Mouse (Mus musculus) stomach, embryonic 15.5 days (tissue): ENCODE data around the gene Dll3. TPM values are rescaled to one million over a fixed set of nuclear protein-coding genes. Genes with fewer than 3 reads are reported as not detected.

Source experiments
- ATAC-seq: fragments of 200-750 bp; cut with Nextera tagmentation; 2 replicates; pipeline ENCODE4 v1.8.0; 2017; ENCODE audit warnings: low read depth, moderate number of reproducible peaks, moderate TSS enrichment; ENCODE audit not compliant: insufficient read depth, low FRiP score
- H3K27ac ChIP-seq: fragments of 300-500 bp; sonication (generic); 2 replicates; pipeline ENCODE4 v1.5.1; 2015; ENCODE audit warnings: mild to moderate bottlenecking, inconsistent platforms
- H3K27me3 ChIP-seq: fragments of 300-500 bp; sonication (generic); replicated peaks from 2 replicates; pipeline ENCODE4 v1.6.1; 2015; ENCODE audit warnings: inconsistent platforms
- H3K36me3 ChIP-seq: fragments of 300-500 bp; sonication (generic); 2 replicates; pipeline ENCODE4 v1.6.1; 2015; ENCODE audit warnings: inconsistent platforms
- H3K4me1 ChIP-seq: fragments of 300-500 bp; sonication (generic); 2 replicates; pipeline ENCODE4 v1.6.1; 2015; ENCODE audit warnings: inconsistent platforms
- H3K4me2 ChIP-seq: fragments of 300-500 bp; sonication (generic); 2 replicates; pipeline ENCODE4 v1.6.1; 2015; ENCODE audit warnings: mild to moderate bottlenecking, inconsistent platforms
- H3K4me3 ChIP-seq: fragments of 300-500 bp; sonication (generic); replicated peaks from 2 replicates; pipeline ENCODE4 v1.5.1; 2015; ENCODE audit warnings: inconsistent platforms
- H3K9ac ChIP-seq: fragments of 300-500 bp; sonication (generic); 2 replicates; pipeline ENCODE4 v1.6.1; 2015; ENCODE audit warnings: inconsistent platforms
- H3K9me3 ChIP-seq: fragments of 300-500 bp; sonication (generic); 2 replicates; pipeline ENCODE4 v1.6.1; 2016; ENCODE audit warnings: inconsistent platforms
- WGBS: fragments of 180-500 bp; shearing (Covaris S2); methylation state at CpG from one replicate; pipeline ENCODE4 v1.1.7; 2015; 5-methylcytosine and 5-hydroxymethylcytosine counted together
- polyA plus RNA-seq: library from polyadenylated mRNA; unstranded; fragments of >200 nt; fragmentation: Nextera tagmentation; extraction: Ambion mirVana; gene quantifications from 2 replicates; pipeline ENCODE4 v1.2.1, GENCODE M21; 2015

The Dll3 gene
- polyA plus RNA-seq, 1 experiment from 2014 or later: 3.9 TPM

DNA sequence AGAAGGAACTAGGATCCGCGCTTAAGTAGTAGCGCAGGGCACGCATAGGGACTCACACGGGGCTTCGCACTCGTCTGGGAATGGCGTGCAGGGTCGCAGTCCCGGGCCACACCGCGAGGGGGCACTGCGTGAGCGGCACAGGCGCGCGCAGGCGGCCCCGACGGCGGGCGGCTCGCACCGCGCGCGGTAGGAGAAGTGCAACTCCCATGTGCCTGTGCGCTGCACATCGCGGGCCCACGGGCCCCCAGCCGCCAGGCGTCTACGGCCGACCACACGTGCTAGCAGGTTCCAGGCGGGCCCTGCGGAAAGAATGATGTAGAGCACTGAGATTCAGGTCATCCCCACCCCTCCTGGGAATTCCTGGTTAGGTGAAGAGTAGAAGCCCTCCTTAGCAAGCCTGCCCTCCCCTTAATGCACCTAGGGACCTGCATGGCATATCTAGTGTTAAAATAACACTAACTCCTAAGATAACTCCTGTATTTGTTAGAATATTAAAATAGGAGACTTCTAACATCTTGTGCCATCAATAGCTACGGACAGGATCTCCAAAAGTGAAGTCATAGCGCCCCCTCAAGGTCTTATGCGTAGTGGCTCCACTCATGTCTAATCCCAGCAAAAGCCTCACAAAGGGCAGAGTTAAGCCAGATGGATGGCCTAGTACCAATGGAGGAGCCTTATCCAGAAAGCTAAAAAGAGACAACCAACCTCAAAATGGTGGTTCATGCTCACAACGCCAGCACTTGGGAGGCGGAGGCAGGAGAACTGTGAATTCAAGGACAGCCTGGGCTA, 3.0 kb downstream of the Dll3 start:
- Histone ChIP-seq H3K9ac (no peak overlapping the region), H3K4me3 (0 out of 2 replicates have a peak overlapping the region, but pooled peaks have one; percentile 13), H3K27me3 (peaks cover 65% of the 10 kb centered on the region), H3K36me3 (no peaks in the 10 kb centered on the region), H3K27ac (no peak overlapping the region), H3K4me1 (peaks cover 24% of the 10 kb centered on the region; the same call in 1 of the 2 replicates), H3K9me3 (no peaks in the 10 kb centered on the region), H3K4me2 (peak overlapping the region; percentile 33)
- ATAC-seq: no peak
- 21% methylated on average over 43 of the region's 43 CpGs for WGBS

DNA sequence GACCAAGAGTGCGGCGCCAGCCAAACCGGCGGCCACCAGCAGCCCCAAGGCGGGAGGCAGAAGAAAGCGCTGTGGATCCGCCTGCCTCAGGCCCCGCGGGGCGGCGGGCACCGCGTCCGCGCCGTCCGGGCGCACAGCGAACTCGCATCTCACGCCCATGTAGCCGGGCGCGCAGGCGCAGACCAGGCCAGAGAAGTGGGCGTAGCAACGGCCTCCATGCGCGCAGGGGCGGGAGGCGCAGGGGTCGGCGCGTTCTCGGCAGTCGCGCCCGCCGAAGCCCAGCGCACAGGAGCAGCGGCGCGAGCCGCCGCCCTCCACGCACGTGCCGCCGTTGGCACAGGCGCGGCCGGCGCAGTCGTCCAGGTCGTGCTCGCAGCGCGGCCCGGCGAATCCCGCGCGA, 7.6 kb downstream of the Dll3 start:
- Histone ChIP-seq H3K27ac (no peak overlapping the region), H3K4me2 (peak overlapping the region; percentile 80), H3K4me1 (peaks cover 21% of the 10 kb centered on the region), H3K9ac (no peak overlapping the region; the same call in 1 of the 2 replicates), H3K36me3 (no peaks in the 10 kb centered on the region), H3K4me3 (peak overlapping the region; percentile 47), H3K27me3 (peaks cover 79% of the 10 kb centered on the region), H3K9me3 (no peaks in the 10 kb centered on the region)
- WGBS: 4% methylated on average over 63 of the region's 63 CpGs
- peak; percentile 56 for ATAC-seq

DNA sequence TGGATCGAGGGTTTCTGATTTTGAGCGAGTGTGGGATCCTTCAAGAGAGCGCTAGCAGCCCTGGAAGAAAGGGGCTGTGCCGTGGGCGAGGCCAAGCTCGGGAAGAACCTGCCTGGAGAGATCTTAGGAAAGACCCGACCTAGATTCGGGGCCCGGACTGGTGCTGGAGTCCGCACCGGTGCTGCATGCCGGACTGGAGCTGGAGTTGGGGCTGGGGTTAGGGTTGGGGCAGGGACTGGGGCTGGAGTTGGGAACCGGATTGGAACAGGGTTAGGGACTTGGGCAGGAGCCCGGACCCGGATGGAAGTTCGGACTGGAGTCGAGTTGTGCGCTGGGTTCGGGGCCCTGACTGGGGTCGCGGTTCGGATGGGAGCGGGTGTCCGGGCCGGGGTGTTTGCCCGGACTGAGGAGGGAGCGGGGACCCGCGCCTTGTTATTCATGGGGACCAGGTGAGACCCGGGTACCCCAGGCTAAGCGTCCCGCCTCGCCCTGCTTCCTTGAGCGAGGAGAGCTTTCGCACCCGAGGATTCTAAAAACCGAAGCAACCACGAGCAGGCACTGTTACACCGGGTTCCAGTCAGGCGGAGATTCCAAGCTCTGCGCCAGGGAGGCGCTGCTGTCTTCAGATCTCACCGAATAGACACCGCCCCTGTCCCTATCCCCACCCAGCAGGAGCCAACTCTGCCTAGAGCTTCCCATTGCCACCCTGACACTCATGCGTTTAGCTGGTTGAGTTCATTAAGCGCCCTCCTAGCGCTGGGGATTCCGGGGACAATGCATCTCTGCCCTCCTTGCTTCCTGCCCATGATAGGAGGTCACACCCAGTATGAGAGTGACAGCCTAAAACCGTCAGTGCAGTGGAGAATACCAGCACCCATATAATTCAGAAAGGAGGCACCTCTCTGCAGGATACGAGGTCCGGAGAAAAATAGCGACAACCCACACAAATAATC, 11.1 kb downstream of the Dll3 start, which contains the start of gene Selenov:
Selenov (minus strand) TSS at position 549 of the 953 bp plus-strand sequence.
- no peak within 1 kb of the TSS for H3K9ac ChIP-seq
- no peak for ATAC-seq
- H3K4me3 ChIP-seq: peak within 1 kb of the TSS; percentile 30
- peaks cover 15% of the 10 kb centered on the region for H3K4me1 ChIP-seq
- H3K36me3 ChIP-seq: no peaks in the 10 kb centered on the region
- WGBS: 1% methylated on average over 52 of the region's 52 CpGs
- no peaks in the 10 kb centered on the region for H3K9me3 ChIP-seq
- no peak within 1 kb of the TSS for H3K27ac ChIP-seq
- H3K27me3 ChIP-seq: peaks cover 63% of the 10 kb centered on the region
- H3K4me2 ChIP-seq: peak within 1 kb of the TSS; percentile 65

DNA sequence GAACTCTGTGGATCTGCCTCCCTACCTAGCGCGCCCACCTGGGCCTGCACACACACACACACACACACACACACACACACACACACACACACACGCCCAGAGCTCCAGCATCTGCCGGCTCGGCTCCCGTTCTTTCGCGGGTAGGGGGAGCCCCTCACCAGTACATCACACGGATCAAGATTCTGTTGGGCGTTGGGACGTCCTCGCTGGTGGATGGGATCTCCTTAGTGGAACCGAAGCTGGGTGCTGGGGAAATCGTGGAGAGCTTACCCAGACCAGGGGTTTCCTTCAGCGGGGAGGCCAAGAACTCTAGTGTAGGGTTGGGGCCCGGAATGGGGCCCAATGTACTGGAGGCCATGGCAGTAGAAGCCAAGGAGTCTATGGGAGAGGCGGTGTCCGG, 11.9 kb downstream of the Dll3 start:
- ATAC-seq: no peak
- 2% methylated on average over 18 of the region's 18 CpGs for whole genome bisulfite sequencing
- H3K9ac ChIP-seq: no peak overlapping the region

DNA sequence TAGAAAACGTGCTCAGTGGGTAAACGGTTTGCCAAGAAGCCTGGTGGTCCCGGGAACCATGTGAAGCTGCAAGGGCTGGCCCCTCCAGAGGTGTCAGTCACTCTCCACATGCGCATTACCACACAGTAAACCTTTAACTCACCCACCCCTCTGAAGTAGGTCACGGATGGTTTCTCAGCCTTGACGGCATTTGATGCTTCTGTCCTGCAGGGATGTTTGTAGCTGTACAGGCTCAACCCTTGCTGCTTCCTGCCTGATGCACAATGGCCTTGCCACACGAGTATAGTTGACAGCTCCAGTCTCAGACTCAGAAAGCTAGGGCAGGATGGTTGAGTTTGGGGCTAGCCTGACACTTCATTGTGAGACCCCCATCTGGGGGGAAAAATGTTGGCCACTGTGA, 21.4 kb downstream of the Dll3 start:
- 69% methylated on average over 7 of the region's 7 CpGs for WGBS
- Histone ChIP-seq H3K4me2 (no peak overlapping the region), H3K9me3 (no peaks in the 10 kb centered on the region), H3K27ac (no peak overlapping the region), H3K4me3 (no peak overlapping the region), H3K4me1 (peaks cover 7% of the 10 kb centered on the region), H3K36me3 (no peaks in the 10 kb centered on the region), H3K9ac (no peak overlapping the region), H3K27me3 (no peaks in the 10 kb centered on the region)
- no peak for ATAC-seq

More for the DNA sequence above, 11.9 kb downstream of the Dll3 start:
- Histone ChIP-seq H3K4me1 (peaks cover 15% of the 10 kb centered on the region), H3K4me3 (peak overlapping the region; percentile 30), H3K36me3 (no peaks in the 10 kb centered on the region), H3K27ac (no peak overlapping the region), H3K9me3 (no peaks in the 10 kb centered on the region), H3K4me2 (peak overlapping the region; percentile 65), H3K27me3 (peaks cover 61% of the 10 kb centered on the region)

DNA sequence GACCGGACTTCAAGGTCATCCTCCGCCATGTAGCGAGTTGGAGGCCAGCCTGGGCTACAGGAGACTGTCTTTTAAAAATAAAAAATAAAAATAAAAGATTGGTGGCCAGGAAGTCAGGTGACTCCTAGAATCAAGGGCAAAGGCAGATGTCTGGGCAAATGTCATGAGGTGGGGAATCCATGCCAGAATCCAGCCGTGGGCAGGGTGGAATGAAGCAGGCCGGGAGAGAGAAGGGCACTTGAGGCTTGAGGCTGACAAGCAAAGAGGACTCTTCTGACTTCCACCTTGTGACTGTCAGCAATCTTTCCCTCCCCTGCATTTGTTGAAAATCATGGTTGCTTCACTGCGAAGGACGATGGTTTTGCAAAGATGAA, 23.8 kb downstream of the Dll3 start:
- no peaks in the 10 kb centered on the region for H3K9me3 ChIP-seq
- no peaks in the 10 kb centered on the region for H3K27me3 ChIP-seq
- H3K36me3 ChIP-seq: no peaks in the 10 kb centered on the region
- peaks cover 7% of the 10 kb centered on the region for H3K4me1 ChIP-seq
- 87% methylated on average over 7 of the region's 7 CpGs for WGBS
- H3K27ac ChIP-seq: peak overlapping the region; percentile 80; the same call in 1 of the 2 replicates
- ATAC-seq: no peak
- H3K4me2 ChIP-seq: peak overlapping the region; percentile 93
- peak overlapping the region; percentile 80 for H3K4me3 ChIP-seq
- peak overlapping the region; percentile 82 for H3K9ac ChIP-seq

DNA sequence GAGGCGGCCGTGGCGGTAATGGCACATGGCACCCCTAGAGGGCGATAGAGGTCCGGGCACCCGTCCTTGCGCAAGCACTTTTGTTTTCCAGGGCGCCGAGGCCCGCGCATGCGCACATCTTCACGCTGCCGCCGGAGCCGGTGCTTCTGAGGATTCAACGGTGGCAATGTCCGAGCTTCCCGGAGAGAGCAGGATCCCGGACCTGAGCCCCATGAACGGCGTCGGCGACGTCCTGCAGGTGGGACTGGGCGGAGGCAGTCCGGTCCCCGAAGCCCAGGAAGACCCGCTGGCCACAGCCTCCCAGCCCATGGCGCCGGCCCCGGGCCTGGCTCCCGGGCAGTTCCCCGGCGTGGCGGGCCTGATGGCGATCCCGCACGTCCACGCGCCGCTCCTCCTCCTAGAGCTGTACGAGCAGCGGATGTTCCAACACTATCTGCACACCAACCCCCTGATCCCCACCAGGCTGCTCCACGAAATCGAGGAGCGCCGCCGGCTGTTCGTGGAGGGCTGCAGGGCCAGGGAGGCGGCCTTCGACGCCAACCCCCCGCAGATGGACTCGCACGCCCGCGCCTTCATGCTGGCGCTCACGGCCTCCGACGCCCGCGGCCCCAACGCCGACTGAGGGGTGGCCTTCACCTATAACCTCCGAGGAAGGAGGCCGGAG, 24.3 kb downstream of the Dll3 start, which contains the start of gene Eid2b:
Eid2b (plus strand) TSS at position 125 of the 664 bp plus-strand sequence.
- peaks cover 7% of the 10 kb centered on the region for H3K4me1 ChIP-seq
- no peaks in the 10 kb centered on the region for H3K27me3 ChIP-seq
- peak within 1 kb of the TSS; percentile 93 for H3K4me2 ChIP-seq
- H3K36me3 ChIP-seq: no peaks in the 10 kb centered on the region
- H3K4me3 ChIP-seq: peak within 1 kb of the TSS; percentile 80
- peak; percentile 76 for ATAC-seq
- peak within 1 kb of the TSS; percentile 80 for H3K27ac ChIP-seq
- WGBS: 5% methylated on average over 68 of the region's 68 CpGs
- H3K9me3 ChIP-seq: no peaks in the 10 kb centered on the region
- H3K9ac ChIP-seq: peak within 1 kb of the TSS; percentile 82

DNA sequence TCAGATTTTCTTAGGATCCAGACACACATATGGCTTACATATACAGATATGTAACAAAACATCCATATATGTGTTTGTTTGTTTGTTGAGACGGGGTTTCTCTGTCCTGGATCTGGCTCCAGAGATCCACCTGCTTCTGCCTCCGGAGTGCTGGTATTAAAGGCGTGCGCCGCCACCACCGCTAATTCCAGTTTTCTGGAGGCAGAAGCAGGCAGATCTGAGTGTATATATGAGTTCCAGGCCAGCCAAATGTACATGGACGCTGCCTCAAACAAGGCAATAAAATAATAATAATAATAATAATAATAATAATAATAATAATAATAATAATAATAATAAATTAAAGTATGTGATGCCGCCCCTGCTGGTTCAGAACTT, 24.8 kb downstream of the Dll3 start:
- no peak overlapping the region for H3K4me2 ChIP-seq
- no peak overlapping the region for H3K27ac ChIP-seq
- WGBS: 53% methylated on average over 8 of the region's 8 CpGs
- H3K4me1 ChIP-seq: peaks cover 7% of the 10 kb centered on the region
- no peak overlapping the region for H3K4me3 ChIP-seq
- no peaks in the 10 kb centered on the region for H3K36me3 ChIP-seq
- no peaks in the 10 kb centered on the region for H3K27me3 ChIP-seq
- no peak for ATAC-seq
- H3K9me3 ChIP-seq: no peaks in the 10 kb centered on the region
- no peak overlapping the region for H3K9ac ChIP-seq

DNA sequence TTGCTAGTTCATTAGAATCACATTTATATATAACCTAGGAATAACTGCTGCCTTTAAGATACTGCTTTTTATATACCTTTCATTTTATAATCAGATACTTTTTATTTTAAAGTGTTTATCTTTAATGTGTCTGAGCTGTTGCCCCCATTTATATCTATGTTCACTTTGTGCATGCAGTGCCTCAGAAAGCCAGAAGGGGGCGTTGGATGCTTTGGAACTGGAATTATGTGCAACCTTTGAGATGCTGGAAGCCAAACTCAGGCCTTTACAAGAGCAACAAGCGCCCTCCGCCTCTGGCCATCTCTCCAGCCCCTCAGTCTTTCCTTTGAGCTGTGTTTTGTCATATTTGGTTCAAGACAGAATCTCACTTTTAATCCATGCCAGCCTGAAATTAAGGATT, 30.3 kb downstream of the Dll3 start:
- 68% methylated on average over 3 of the region's 3 CpGs for WGBS
- no peaks in the 10 kb centered on the region for H3K9me3 ChIP-seq
- H3K27me3 ChIP-seq: no peaks in the 10 kb centered on the region
- no peak overlapping the region for H3K4me3 ChIP-seq
- no peak overlapping the region for H3K9ac ChIP-seq
- H3K36me3 ChIP-seq: peaks cover 7% of the 10 kb centered on the region; the same call in 1 of the 2 replicates
- ATAC-seq: no peak
- 0 out of 2 replicates have a peak, but pooled peaks cover 4% of the 10 kb centered on the region for H3K4me1 ChIP-seq
- H3K4me2 ChIP-seq: no peak overlapping the region
- no peak overlapping the region for H3K27ac ChIP-seq

DNA sequence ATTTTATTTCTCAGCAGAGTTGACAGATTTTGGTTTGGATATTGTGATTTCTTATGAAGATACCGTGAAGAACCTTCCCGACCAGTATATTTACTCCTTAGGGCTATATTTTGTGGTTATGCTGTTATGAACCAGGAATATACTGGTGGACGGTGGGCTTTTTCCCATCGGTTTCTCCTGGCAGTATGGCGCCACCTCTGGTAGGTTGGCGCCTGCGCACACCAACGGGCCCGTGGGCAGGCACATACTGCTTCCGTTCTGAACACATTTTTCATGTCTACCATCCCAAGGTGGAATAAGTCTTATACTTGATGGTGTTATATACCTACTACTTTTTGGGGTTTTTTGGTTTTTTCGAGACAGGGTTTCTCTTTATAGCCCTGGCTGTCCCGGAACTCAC, 32.7 kb downstream of the Dll3 start:
- no peaks in the 10 kb centered on the region for H3K27me3 ChIP-seq
- 0 out of 2 replicates have a peak, but pooled peaks cover 4% of the 10 kb centered on the region for H3K4me1 ChIP-seq
- peaks cover 7% of the 10 kb centered on the region; the same call in 1 of the 2 replicates for H3K36me3 ChIP-seq
- no peaks in the 10 kb centered on the region for H3K9me3 ChIP-seq
- no peak overlapping the region for H3K27ac ChIP-seq
- no peak for ATAC-seq
- H3K4me3 ChIP-seq: no peak overlapping the region
- no peak overlapping the region for H3K9ac ChIP-seq
- 92% methylated on average over 12 of the region's 12 CpGs for WGBS
- H3K4me2 ChIP-seq: 0 out of 2 replicates have a peak overlapping the region, but pooled peaks have one; percentile 67

DNA sequence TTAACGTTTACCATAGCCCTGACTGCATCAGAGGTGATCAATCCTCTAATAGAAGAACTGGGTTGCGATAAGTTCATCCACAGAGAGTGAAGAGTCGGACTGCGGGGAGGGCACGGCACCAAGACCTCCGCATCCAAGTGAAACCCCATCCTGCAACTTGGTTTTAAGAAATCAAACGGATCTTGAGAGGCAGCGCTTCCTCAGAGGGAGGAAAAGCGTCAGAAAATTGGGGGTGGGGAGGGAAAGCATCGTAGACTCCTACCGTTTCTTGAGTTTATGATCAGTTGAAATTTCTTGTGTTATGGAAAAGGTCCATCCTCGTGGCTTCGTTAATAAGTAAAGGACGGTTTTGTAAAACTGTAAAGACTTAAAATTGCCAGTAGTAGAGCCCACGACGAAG, 33.5 kb downstream of the Dll3 start:
- ATAC-seq: no peak
- 24% methylated on average over 16 of the region's 16 CpGs for WGBS

More for the DNA sequence above, 33.5 kb downstream of the Dll3 start:
- Histone ChIP-seq H3K36me3 (peaks cover 7% of the 10 kb centered on the region; the same call in 1 of the 2 replicates), H3K4me3 (peak overlapping the region; percentile 86), H3K4me1 (0 out of 2 replicates have a peak, but pooled peaks cover 4% of the 10 kb centered on the region), H3K27ac (peak overlapping the region; percentile 86), H3K27me3 (no peaks in the 10 kb centered on the region), H3K4me2 (peak overlapping the region; percentile 67), H3K9me3 (no peaks in the 10 kb centered on the region), H3K9ac (peak overlapping the region; percentile 98)
